Mouse (Mus musculus) hematopoietic stem cell, adult 5-6 weeks (primary cell): ENCODE data around the gene Vipr2. TPM values are rescaled to one million over a fixed set of nuclear protein-coding genes. Genes with fewer than 3 reads are reported as not detected.

Experiments
- ATAC-seq, 2 experiments: fragments of 125-278 bp in 1 of 2; replicated peaks in 1 of 2; 2 replicates each; pipeline ENCODE4 v1.8.0; 2016 to 2017; ENCODE audit warnings: inconsistent platforms in 2 of 2, mild to moderate bottlenecking in 2 of 2, moderate number of reproducible peaks in 2 of 2, low read depth in 1 of 2, moderate TSS enrichment in 1 of 2; ENCODE audit not compliant: low FRiP score in 2 of 2, poor library complexity in 2 of 2, severe bottlenecking in 2 of 2, insufficient read depth in 1 of 2, low TSS enrichment in 1 of 2
- total RNA-seq: library from RNA; stranded (forward); fragments of 172-1452, 232-1000 nt; gene quantifications from 2 replicates; pipeline ENCODE4 v1.2.3, GENCODE M21; 2017

Gene Vipr2
- total RNA-seq, 1 experiment from 2014 or later, result 9.4 TPM

DNA sequence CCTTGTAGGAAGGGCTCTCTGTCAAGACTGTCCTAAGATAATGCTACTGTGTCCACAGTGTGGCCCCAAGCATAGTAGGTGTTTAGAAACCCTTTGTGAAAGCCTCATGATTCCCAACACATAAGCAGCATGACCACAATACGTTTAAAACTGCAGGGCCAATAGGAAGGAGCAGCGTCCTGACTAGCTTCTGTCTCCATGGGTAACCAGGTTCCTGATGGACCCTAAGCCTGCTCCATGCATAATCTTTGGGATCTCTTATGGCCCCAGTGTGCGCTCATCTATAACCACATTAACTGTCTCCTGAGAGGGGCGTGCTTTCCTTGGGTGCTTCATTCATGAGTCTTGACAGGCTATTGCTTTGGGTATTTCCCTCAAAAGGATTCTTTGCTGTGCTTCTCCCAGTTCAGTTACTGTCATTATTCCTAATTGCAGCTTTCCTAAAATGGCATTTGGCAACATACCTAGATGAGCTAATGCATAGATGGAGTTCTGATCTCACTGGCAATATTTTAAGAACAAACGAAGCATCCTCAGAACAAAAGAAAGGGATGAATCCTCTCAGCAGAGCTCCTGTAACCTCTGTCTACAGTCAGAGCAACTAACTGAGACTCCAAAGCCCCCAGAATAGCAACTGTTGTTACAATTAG, 9.6 kb downstream of the Vipr2 start:
- ATAC-seq, result no peak

DNA sequence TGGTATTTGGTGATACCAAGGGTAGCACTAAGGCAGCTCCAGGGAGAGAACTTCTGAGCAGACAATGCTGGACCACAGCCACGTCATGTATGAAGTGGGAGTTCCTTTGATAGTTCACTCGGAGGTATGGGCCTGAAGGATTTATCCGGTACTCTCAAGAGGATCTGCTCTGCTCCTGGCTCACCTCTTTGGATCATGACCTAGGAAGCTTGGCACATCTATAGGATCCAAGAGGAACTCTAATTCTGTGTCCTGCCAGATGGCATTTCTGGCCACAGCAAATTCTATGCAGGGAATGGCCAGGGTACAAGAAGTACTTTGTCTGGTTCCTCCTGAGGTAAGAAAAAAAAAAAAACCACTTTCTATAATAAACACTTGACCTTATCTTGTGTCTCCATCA, 12.3 kb downstream of the Vipr2 start:
- no peak for ATAC-seq

DNA sequence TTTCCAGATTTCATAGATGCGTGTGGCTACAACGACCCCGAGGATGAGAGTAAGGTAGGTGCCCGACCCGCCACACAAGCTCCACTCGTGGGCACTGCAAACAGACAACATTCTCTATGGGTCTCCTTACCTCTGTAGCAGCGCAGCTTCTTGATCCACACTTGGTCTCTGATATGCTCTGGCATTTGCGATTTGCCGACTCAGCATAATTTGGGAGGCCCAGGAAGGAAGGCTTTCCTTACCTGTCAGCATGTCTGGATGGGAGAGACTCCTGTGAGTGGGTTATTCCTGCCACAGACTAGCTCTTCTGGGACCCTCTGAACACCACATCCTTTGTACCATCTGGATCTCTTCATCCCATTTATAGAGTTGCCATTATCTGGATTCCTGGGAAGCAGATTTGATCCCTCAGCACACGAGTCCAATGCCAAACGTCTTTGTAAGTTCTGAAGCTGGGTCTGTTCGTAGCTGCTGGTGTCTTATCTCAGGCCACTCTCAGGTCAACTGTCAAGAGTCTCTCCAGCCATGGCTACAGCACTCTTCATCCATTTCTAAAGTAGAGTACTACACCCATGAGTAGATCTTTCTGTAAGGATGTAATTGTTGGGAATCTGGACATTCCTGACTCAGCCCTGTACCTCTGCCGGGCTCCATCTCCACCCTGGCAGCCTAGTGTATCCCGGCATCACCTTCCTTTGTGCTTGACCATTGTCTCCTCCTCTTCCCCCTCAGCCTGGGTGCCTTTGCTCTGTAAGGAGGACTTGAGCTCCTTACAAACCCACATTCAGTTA, 17.4 kb downstream of the Vipr2 start:
- no peak for ATAC-seq

DNA sequence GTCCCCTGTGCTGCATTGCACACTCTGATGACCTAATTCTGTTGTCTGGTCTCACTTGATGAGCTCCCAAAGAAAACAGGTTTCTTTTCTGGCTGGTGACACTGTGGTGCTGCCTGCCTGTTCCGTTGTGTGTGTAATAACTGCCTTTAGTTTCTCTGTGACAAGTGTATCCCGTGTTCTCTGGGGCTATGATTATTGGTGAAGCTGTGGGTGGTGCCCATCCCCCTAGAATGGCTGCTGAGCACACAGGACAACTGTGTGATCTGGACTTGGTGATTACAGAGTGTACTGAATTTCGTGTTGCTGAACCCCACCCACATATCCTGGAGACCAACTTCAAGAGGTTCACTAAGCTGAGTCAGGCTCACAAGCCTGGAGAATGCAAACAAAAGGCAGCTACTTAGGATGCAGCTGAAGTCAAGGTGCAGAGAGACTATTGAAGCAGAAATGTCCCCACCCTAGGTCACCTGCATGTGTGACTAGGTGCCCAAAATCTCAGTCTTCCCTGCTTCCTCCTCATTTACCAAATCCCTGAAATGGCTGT, 18.9 kb downstream of the Vipr2 start:
- no peak for ATAC-seq

DNA sequence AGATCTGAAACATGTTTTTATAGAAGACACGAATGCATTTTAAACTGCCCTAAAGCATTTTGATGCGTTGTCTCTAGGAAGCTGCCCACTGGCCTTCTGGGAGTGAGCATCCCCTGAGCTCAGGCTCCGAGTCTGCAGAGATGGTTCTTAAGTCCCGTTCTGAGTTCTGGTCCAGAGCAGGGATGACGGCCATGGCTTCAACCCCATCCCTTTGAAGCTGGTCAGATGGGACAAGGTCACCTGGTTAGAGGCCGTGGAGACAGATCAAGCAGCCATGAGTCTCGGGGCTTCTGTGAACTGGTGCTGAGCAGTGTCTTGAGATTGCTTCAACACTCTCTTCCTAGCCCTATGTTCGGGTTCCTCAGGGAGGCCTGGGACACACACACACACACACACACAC, 19.6 kb downstream of the Vipr2 start:
- no peak for ATAC-seq

DNA sequence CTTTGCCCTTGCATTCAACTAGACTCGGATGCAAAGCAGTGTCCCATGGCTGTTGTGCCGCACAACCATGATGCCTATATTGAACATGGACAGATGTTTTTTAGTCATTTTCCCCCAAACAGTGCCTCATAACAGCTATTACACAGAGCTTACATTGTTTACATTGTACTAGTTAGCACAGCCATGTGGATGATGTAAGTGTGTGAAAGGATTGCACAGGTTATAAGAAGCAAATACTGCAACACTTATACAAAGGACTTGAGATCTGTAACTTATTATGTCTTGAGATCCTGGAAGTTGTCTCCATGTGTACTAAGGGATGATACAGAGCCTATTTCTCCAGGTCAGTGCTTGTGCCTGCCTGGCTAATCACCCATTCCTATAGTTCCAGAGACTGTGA, 24.4 kb downstream of the Vipr2 start:
- ATAC-seq, result no peak

DNA sequence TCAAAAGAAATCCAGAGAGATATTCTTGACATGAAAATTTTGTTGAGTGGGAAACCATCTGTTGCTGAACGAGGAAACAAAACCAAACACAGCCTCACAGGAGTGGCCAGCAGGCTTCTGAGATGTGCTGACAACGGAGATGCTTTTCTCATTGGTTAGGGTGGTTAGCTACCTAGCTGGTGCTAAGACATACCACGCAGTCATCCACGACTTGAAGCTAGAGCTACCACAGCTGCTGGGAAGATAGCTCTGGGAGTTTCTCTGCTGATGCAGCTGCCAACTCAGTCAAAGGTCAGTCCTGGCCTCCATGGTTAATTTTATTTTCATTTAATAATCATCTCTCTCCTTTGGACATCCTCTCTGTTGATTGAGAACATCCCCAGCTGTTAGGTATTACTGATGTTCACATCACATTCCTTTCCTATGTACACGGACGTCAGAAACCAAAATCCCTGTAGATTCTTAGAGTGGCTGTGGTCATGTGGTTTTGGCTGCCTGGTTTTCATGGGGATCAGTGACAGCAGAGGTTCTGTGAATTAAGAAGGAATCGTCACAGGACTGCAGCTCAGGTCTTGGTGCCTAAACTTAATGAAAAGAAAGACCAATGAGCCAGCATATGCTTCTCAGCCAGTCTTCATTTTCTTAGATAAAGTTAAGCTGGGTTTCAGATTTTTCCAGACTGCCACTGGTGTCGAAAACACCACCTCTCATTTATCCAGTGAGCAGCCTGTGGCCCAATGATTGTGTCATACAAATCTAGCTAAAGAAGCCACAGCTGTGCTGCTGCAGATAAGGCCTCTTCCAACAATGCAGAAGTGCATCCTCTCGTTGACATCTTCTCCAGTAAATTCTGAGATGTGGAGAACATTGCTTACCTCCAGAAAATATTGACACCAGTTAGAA, 32.2 kb downstream of the Vipr2 start:
- ATAC-seq, result no peak

DNA sequence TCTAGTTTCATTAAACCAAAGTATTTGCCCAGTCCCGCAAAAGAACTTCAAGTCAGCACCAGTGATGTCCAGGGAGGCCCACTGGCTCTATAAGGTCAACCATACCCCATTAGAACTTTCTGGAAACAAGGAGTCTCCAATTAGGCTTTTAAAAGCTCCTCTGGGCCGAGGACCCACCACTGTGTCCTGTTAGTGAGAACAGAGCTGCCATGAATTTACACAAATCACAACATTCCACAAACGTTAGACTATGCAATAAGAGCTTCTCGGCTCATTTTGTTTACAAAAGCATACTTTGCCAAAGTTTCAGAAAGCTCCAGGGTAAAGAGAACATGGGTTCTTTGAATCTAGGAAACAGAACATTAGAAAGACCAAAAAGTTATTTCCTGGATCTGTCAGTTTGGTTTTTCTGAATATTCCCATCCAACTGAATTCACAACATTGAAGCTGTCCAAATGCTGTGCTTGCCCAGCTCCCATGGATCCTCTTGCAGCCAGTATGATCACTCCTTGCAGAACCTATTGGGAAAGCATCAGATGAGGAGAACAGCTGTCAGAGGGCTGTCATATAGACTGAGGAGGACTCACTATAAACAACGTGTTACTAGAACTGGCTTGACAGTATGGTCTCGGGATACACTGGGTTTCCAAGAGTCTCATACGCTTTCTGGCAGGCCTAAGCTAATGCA, 33.6 kb downstream of the Vipr2 start:
- ATAC-seq, result no peak

DNA sequence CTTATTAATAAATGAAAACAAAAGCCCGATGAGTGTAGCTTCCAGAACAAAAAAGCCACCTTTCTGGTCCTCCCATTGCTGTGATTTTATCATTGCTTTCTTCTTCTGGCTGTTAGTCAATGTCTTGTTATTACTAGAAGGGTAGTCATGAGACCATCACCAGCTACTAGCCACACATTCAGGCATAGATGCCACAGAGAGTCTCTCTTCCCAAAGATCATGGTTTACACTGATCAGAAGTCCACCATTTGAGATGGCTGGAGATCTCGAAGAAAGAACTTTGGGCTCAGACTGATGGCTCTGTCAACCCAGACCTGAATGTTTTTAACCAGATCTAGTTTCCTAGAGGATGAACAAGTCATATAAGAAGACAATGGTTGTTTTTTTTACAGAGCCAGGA, 38.3 kb downstream of the Vipr2 start:
- ATAC-seq, result no peak

DNA sequence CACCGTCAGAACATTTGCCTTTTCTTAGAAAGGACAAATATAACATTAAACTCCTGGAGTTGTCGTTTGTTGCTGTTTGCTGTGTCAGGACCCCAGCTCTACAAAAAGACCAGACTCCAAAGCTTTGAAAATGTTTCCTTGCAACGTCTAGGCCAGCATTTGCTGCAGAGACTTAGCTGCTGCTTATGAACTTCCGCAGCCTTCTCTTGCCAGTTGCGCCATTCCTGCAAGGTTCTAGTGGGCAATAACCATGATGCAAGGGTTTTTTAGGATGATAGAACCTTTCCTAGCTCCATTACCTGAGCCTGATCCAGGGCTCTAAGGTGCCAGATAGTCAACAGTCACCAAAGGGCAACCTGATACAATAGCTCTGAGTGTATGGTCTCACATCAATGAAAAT, 38.9 kb downstream of the Vipr2 start:
- ATAC-seq, result no peak

DNA sequence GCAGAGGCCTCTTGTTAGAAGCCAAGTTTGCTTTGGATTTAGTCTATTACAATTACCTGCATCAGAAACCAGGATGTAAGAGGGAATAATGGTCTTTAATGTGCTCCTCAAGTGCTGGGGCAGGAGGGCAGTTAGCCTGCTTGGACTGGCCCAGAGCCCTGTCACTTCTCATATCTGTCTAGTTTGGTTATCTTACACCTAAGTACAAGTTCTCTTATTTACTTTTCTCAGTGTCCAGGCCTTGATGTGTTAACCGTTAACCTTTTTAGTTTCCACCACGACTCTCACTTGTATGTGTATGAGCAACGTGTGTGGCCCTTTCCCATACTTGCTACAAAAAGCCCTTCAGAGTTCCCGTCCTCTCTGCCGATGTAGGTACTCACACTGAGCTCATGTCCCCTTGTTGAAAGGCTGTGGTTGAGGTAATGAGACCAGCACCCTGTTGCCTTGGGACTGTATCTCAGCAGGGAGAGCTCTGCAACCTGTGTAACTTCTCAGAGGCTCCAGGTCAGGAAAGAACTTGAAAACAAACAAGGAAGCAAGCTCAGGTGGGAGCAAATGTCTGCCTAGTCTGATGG, 39.9 kb downstream of the Vipr2 start:
- no peak for ATAC-seq

DNA sequence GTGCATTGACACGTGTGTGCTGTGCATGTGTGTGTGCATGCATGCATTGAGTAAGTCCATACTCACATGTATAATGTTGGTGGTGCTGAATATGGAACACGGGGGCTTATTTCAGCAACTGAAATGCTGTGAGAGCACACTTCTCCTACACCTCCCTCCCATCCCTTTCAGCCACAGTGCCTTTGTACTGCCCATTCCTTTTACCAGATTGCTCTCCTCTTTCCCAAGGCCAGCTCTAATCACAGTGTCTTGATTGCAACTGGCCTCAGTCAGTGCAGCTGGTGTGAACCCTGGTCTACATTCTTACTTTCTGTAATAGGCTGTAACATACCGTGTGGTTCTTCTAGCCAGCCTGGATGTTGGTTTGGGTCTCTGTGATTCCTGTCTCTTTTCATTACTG, 41.5 kb downstream of the Vipr2 start:
- no peak for ATAC-seq

DNA sequence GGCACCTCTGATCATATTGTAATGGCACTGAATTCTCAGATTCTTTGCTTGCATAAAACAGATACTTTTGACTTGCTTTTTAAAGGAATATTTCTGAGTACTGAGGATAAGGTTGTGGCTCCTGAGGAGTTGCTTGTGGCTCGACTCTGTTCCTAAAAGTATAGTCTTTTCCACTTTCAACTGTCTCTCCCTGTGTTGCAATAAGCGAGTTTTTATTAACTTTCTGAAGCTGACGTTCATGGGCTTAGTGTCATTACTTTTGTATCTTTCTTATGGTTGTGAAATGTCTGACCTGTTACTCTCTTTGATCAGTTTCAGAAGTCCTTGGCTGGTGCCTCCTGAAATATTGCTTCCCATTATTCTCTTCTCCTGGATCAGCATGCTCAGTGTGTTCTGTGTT, 46.3 kb downstream of the Vipr2 start:
- ATAC-seq, result no peak

DNA sequence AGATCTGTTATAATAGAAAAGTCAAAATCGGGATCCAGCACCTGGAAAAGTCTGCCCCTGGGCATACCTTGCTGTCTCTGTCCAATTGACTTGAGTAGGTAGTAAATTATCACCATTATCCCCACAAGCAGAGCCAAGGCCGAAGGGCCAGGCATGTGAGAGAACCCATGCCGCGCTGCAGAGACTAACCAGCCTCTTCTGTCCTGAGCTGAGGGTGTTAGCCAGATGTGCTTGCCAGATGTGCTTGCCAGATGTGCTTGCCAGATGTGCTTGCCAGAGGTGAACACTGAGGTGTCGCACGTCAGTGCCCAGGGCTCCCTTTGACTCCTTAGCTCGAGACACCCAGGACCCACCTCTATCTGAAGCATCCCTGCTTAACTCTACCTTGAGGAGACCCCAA, 53.4 kb downstream of the Vipr2 start:
- no peak for ATAC-seq

DNA sequence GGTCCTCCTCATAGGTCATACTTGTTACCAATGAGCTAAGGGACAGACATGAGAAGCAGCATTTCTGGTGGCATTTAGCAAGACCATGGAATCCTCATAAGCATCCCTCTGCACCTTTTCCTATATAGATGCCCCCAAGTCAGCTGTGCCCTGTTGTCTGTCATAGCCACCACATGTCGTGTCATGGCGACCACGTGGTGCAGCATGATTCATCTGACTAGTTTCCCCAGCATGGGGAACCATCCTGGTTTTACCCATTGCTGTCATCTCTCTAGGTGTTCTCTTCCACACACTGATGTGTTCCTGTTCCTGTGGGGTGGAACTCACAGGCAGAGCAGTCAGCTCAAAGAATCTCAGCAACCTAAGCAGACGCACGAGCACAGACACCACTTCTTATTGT, 55.4 kb downstream of the Vipr2 start:
- no peak for ATAC-seq

DNA sequence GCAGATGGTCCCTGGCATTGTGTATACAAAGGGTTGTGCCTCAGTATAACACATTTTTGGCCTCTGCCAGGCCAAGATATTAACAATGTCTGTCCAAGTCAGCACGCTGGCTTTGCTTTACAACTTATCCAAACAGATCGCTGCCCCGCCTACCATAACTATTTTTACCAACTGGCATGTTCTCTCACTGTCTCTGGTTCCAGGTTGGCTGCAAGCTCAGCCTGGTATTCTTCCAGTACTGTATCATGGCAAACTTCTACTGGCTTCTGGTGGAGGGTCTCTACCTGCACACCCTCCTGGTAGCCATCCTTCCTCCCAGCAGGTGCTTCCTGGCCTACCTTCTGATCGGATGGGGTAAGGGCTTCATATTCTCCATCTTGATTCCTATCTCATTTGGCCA, 58.4 kb downstream of the Vipr2 start:
- ATAC-seq, result no peak
